ENCODE assay signal across 19 mouse cellular contexts in genomic region chr7:29728055-29728454, GRCm38 (mm10). TPM values are rescaled to one million over a fixed set of nuclear protein-coding genes. Genes with fewer than 3 reads are reported as not detected.
DNase-seq lines count a peak whose midpoint lies in the region; ATAC-seq and TF ChIP-seq lines count a peak whose summit lies in the region.
"Had no signal": no experiment of that assay in that cellular context is flagged by ENCODE, and none has a peak within 500 bp of the region (broad histone marks: within the 10 kb centered on the region; RNA-seq: fewer than 3 reads in every experiment).

No protein-coding gene starts in this region.

- H3K9ac ChIP-seq in heart, postnatal 0 days (replicated peaks; ENCODE audit: low read depth, low read length): no peak overlapping the region
- H3K9ac ChIP-seq: embryonic facial prominence, embryonic 12.5 days; limb, embryonic 13.5 days had no signal

- H3K27ac ChIP-seq in heart, postnatal 0 days (ENCODE audit: low read depth): no peak overlapping the region
- H3K27ac ChIP-seq: embryonic facial prominence, embryonic 12.5 days; forebrain, embryonic 10.5 days; limb, embryonic 13.5 days had no signal

- no peak for TF ChIP-seq EP300 in heart, postnatal 0 days (IDR thresholded peaks at IDR 0.05; ENCODE audit: low read depth)

- no peaks in the 10 kb centered on the region for H3K36me3 ChIP-seq in heart, postnatal 0 days (replicated peaks; ENCODE audit: control insufficient read depth, insufficient read depth, low read length)
- H3K36me3 ChIP-seq: embryonic facial prominence, embryonic 12.5 days; forebrain, embryonic 10.5 days; G1E; limb, embryonic 13.5 days had no signal

- no peak overlapping the region for H3K4me3 ChIP-seq in heart, postnatal 0 days (ENCODE audit: low read depth, low read length)
- H3K4me3 ChIP-seq: embryonic facial prominence, embryonic 12.5 days; forebrain, embryonic 10.5 days; limb, embryonic 13.5 days had no signal

- DNase-seq in heart, postnatal 0 days (ENCODE audit: low spot score): no peak
- no peak for DNase-seq in heart, adult 8-10 months (ENCODE audit: low spot score)
- DNase-seq in 416B (ENCODE audit: low read depth) (peak; percentile 37), A20 (ENCODE audit: low read depth, low spot score) (peak; percentile 63)
- DNase-seq in induced T-regulatory cell, adult 2 months (ENCODE audit: low read depth): peak; percentile 5
- DNase-seq in adrenal gland, adult 18-20 months (ENCODE audit: low spot score in 2 of 2): no peak
- no peak for DNase-seq in lung, adult 18-20 months
- DNase-seq: cerebellum, adult 2 months; layer of hippocampus, postnatal 36 days; right cerebral cortex, postnatal 14 days; thymus, adult 18-20 months had no signal

- ATAC-seq in heart, postnatal 0 days (ENCODE audit: insufficient read depth, low read depth): no peak
- ATAC-seq: lung, postnatal 0 days had no signal

- peaks cover 15% of the 10 kb centered on the region for H3K9me3 ChIP-seq in heart, postnatal 0 days (replicated peaks; ENCODE audit: control insufficient read depth, low read length)

- WGBS in heart, postnatal 0 days: 57% methylated on average over 2 of the region's 2 CpGs

- TF ChIP-seq CTCF in heart, postnatal 0 days (IDR thresholded peaks at IDR 0.05; ENCODE audit: low read depth): peak; percentile 24

- no peak overlapping the region for H3K4me2 ChIP-seq in heart, postnatal 0 days (ENCODE audit: low read depth, low read length)
- H3K4me2 ChIP-seq: embryonic facial prominence, embryonic 12.5 days; limb, embryonic 13.5 days had no signal

- no peaks in the 10 kb centered on the region for H3K4me1 ChIP-seq in heart, postnatal 0 days (ENCODE audit: control insufficient read depth, insufficient read depth)
- H3K4me1 ChIP-seq: embryonic facial prominence, embryonic 12.5 days; limb, embryonic 13.5 days had no signal

- H3K27me3 ChIP-seq in heart, postnatal 0 days (ENCODE audit: control insufficient read depth, insufficient read depth, low read length): no peaks in the 10 kb centered on the region
- H3K27me3 ChIP-seq: embryonic facial prominence, embryonic 12.5 days; limb, embryonic 13.5 days had no signal

RNA-seq across cellular contexts. Expression of gene Catsperg2, which starts 1.2 kb away (rescaled TPM):
- not detected in 2 replicates for total RNA-seq in heart, postnatal 0 days (2014; rRNA removed; ENCODE audit: low replicate concordance)
- not detected in 2 replicates for polyA plus RNA-seq in heart, postnatal 0 days (2015; fragmentation: Nextera tagmentation; extraction: Ambion mirVana)
- not detected for total RNA-seq in heart, adult 8-10 months (2022)
- total RNA-seq in adrenal gland, adult 18-20 months (2021): not detected
- total RNA-seq: hematopoietic stem cell, adult 5-6 weeks; megakaryocyte-erythroid progenitor cell, adult 5-6 weeks had no signal
- polyA plus RNA-seq: cerebellum, adult 2 months; embryonic facial prominence, embryonic 12.5 days; forebrain, embryonic 10.5 days; intestine, embryonic 14.5 days; limb, embryonic 13.5 days; lung, postnatal 0 days had no signal

RNA-seq across cellular contexts. Expression of gene Zfp84, which starts 40.3 kb away (rescaled TPM):
- total RNA-seq in heart, postnatal 0 days (2014; rRNA removed; ENCODE audit: low replicate concordance): 5.3 and 7.4 TPM in 2 replicates
- 6.0 and 6.1 TPM in 2 replicates for polyA plus RNA-seq in heart, postnatal 0 days (2015; fragmentation: Nextera tagmentation; extraction: Ambion mirVana)
- total RNA-seq in heart, adult 8-10 months (2022): 10 to 100 TPM in 3 of 4 experiments, 1 to 10 TPM in 1; 9.9 to 12.2 (median 10.7) TPM
- total RNA-seq in adrenal gland, adult 18-20 months (2021): 10 to 100 TPM; 14.8 to 15.2 TPM

RNA-seq across cellular contexts. Expression of gene Zfp30, which starts 55.7 kb away (rescaled TPM):
- 4.6 and 5.6 TPM in 2 replicates for total RNA-seq in heart, postnatal 0 days (2014; rRNA removed; ENCODE audit: low replicate concordance)
- polyA plus RNA-seq in heart, postnatal 0 days (2015; fragmentation: Nextera tagmentation; extraction: Ambion mirVana): 8.1 and 8.4 TPM in 2 replicates
- total RNA-seq in heart, adult 8-10 months (2022): 1 to 10 TPM; 4.3 to 6.2 (median 5.1) TPM
- 1 to 10 TPM; 2.5 to 2.7 TPM for total RNA-seq in adrenal gland, adult 18-20 months (2021)

Comparison
In these comparisons a context has a peak if more than half of its experiments do, and no peak if none do; other contexts are left out.
1. DNase-seq: peak in 416B (single experiment), A20 (single experiment) and induced T-regulatory cell, adult 2 months (single experiment); none in heart, postnatal 0 days (single experiment), heart, adult 8-10 months (single experiment), adrenal gland, adult 18-20 months (0 of 2) and lung, adult 18-20 months (0 of 2).